Mouse (Mus musculus) testis, adult 2 months (tissue): Measurements from ENCODE around the gene Lce1e. TPM values are rescaled to one million over a fixed set of nuclear protein-coding genes. Genes with fewer than 3 reads are reported as not detected.
"Not testable (repeated sequence)": the region's sequence is repeated elsewhere in the genome, so short reads cannot be mapped to it uniquely, and the experiment has no call there.

ENCODE experiments used
- H3K27ac ChIP-seq: fragments of 200-500 bp; 2 replicates; pipeline ENCODE4 v1.5.1; 2012; ENCODE audit warnings: low read depth, low read length; ENCODE audit not compliant: control insufficient read depth, insufficient read depth
- H3K27me3 ChIP-seq: fragments of 200-500 bp; 2 replicates; pipeline ENCODE4 v1.6.1; 2012; ENCODE audit warnings: mild to moderate bottlenecking, low read length, moderate library complexity; ENCODE audit not compliant: control insufficient read depth, insufficient read depth
- H3K36me3 ChIP-seq: fragments of 200-500 bp; 2 replicates; pipeline ENCODE4 v1.6.1; 2012; ENCODE audit warnings: mild to moderate bottlenecking, low read length; ENCODE audit not compliant: control insufficient read depth, insufficient read depth
- H3K4me1 ChIP-seq: fragments of 200-500 bp; 2 replicates; pipeline ENCODE4 v1.6.1; 2012; ENCODE audit warnings: low read length; ENCODE audit not compliant: control insufficient read depth, insufficient read depth
- H3K4me3 ChIP-seq: fragments of 200-500 bp; 2 replicates; pipeline ENCODE4 v1.5.1; 2012; ENCODE audit warnings: low read depth, mild to moderate bottlenecking, low read length, moderate library complexity, mixed read lengths; ENCODE audit not compliant: control insufficient read depth
- CTCF ChIP-seq: fragments of 200-500 bp; IDR thresholded peaks from 2 replicates; pipeline ENCODE4 v1.5.1; 2012; ENCODE audit warnings: low read depth, mild to moderate bottlenecking, inconsistent platforms, low read length, moderate library complexity; ENCODE audit not compliant: control insufficient read depth, insufficient read depth, insufficient replicate concordance
- POLR2A ChIP-seq: fragments of 200-500 bp; IDR thresholded peaks from 2 replicates; pipeline ENCODE4 v1.6.1; 2012; ENCODE audit warnings: low read depth, mild to moderate bottlenecking, inconsistent platforms, low read length, moderate library complexity; ENCODE audit not compliant: control insufficient read depth
- polyA plus RNA-seq: library from polyadenylated mRNA; depleted of rRNA; stranded (reverse); fragments of >200 nt; gene quantifications from 2 replicates; pipeline ENCODE4 v1.2.3, GENCODE M21; 2012; rRNA removed

Gene Lce1e
- polyA plus RNA-seq, 1 experiment: not detected

DNA sequence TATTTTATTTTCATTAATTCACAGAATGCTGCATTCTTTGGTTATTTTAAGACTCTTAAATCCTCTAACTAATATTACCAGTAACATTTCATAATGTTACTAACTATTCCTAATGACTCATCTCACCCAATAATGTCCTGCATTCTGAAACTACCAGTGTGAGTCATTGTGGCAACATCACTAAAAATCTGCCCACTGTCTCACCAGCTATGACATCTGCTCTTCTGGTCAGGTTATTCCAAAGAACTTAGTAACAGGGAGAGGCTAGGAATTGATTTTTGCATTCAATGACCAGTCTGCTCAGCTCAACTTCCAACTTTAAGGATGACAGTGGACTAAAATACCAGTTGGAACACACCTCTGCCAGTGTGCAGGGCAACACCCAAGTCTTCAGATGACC is 17.2 kb downstream of the Lce1e start:
- no peaks in the 10 kb centered on the region for H3K4me1 ChIP-seq
- no peak overlapping the region for H3K27ac ChIP-seq
- H3K4me3 ChIP-seq: no peak overlapping the region
- no peaks in the 10 kb centered on the region for H3K27me3 ChIP-seq
- H3K36me3 ChIP-seq: no peaks in the 10 kb centered on the region
- no peak for TF ChIP-seq POLR2A
- TF ChIP-seq CTCF: no peak

DNA sequence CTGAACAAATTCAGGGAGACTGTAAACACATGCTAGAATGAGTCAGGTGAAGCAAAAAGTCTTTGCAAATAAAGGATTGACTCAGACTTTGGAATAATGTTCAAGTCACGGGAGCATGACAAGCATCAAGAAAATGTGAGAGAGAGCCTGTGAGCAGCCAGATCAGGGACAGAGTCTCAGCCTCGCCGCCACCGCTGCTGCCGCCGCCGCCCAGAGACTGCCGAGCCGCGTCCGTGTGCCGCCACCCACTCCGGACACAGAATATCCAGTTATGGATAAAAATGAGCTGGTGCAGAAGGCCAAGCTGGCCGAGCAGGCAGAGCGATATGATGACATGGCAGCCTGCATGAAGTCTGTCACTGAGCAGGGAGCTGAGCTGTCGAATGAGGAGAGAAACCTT is 19.7 kb downstream of the Lce1e start:
- H3K4me1 ChIP-seq, H3K4me3 ChIP-seq, H3K27ac ChIP-seq, H3K27me3 ChIP-seq, H3K36me3 ChIP-seq: not testable (repeated sequence)

DNA sequence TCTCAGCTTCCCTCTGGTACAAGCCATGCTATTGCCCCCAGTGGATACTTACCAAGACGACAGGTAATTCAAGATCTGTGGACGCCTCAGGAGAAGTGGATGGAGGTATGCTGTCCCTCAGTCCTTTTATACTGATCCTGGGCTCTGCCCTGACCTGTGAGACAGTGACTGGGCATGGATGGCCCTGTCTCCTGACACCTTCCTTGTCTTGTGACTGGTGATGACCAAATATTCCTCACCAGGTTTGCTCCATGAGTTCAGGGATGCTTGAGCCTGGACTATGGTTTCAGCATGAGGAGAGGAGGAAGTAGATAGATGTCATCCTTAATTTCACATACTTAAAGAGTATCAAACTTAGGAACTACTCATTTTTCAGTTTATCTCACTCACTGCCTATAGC is 21.8 kb downstream of the Lce1e start, which contains the start of gene Lce1d:
Gene Lce1d, minus strand, starts transcription at position 101 of the 400 bp plus-strand sequence.
- Histone ChIP-seq H3K4me1 (no peaks in the 10 kb centered on the region), H3K27me3 (no peaks in the 10 kb centered on the region), H3K27ac (no peak within 1 kb of the TSS)

DNA sequence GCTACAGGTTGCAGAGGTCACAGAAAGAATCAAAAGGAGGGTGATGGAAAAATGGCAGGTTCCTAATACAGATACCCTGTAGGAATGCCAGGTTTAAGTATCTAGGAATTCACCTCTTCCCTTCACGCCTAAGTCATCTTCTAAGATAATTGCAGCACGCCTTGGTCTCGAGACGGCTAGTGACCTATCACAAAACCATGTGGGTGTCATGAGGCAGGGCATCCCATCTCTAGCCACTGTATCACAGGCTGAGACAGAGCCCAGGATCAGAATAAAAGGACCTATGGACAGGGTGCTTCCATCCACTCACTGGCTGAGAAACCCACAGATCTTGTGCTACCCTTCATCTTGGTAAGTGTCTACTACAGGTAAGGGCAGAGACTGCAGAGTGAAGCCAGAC is 29.9 kb downstream of the Lce1e start, which contains the start of gene Lce1c:
Gene Lce1c, plus strand, starts transcription at position 301 of the 400 bp plus-strand sequence.
- Histone ChIP-seq H3K27me3 (no peaks in the 10 kb centered on the region), H3K36me3 (no peaks in the 10 kb centered on the region), H3K4me3 (no peak within 1 kb of the TSS), H3K4me1 (no peaks in the 10 kb centered on the region), H3K27ac (no peak within 1 kb of the TSS)
- no peak for TF ChIP-seq POLR2A

More for the DNA sequence above, 21.8 kb downstream of the Lce1e start, which contains the start of gene Lce1d:
- H3K36me3 ChIP-seq: no peaks in the 10 kb centered on the region
- TF ChIP-seq POLR2A (no peak), CTCF (no peak)
- no peak within 1 kb of the TSS for H3K4me3 ChIP-seq

DNA sequence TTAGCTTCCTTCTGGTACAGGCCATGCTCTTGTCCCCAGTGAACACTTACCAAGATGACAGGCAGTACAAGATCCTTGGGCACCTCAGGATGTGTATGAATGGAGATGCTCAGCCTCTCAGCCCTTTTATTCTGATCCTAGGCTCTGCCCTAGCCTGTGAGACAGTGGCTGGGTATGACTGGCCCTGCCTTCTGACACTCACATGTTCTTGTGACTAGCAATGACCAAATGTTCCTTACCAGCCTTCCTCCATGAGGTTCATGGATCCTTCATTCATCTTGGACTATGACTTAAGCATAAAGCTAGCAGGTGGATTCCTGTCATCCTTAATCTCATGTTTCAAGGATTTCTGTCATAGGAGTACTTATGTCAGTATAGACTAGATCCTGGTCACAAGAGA is 38.7 kb downstream of the Lce1e start, which contains the start of gene Lce1a2:
Gene Lce1a2, minus strand, starts transcription at position 101 of the 400 bp plus-strand sequence.
- H3K27ac ChIP-seq: no peak within 1 kb of the TSS
- no peaks in the 10 kb centered on the region for H3K27me3 ChIP-seq
- H3K4me3 ChIP-seq: no peak within 1 kb of the TSS
- TF ChIP-seq CTCF (no peak), POLR2A (no peak)
- H3K4me1 ChIP-seq: no peaks in the 10 kb centered on the region
- no peaks in the 10 kb centered on the region for H3K36me3 ChIP-seq

Other genes with a start within 250 kb of the Lce1e start
- gene Sprr1a, start 223.2 kb downstream of the Lce1e start, polyA plus RNA-seq: 0.32 and 0.73 TPM in 2 replicates
- gene Sprr4, start 208.6 kb downstream of the Lce1e start, polyA plus RNA-seq: not detected in 2 replicates
- not detected in 2 replicates for gene 2310046K23Rik, start 174.6 kb downstream of the Lce1e start, polyA plus RNA-seq
- gene Ivl, start 135.3 kb downstream of the Lce1e start, polyA plus RNA-seq: 0.05 and 0.06 TPM in 2 replicates
- gene Smcp, start 120.1 kb downstream of the Lce1e start, polyA plus RNA-seq: 4,177 and 4,558 TPM in 2 replicates
- 0.67 and 0.94 TPM in 2 replicates for gene 2210017I01Rik, start 101.6 kb downstream of the Lce1e start, polyA plus RNA-seq
- gene Lce6a, start 87.4 kb downstream of the Lce1e start, polyA plus RNA-seq: 0.66 and 0.89 TPM in 2 replicates
- not detected in 2 replicates for gene Lce1a1, start 60.8 kb downstream of the Lce1e start, polyA plus RNA-seq
- gene Lce1b, start 52.1 kb downstream of the Lce1e start, polyA plus RNA-seq: not detected in 2 replicates
- not detected in 2 replicates for gene Lce1a2, start 38.8 kb downstream of the Lce1e start, polyA plus RNA-seq
- gene Lce1c, start 29.8 kb downstream of the Lce1e start, polyA plus RNA-seq: 0.42 and 0.85 TPM in 2 replicates
- not detected in 2 replicates for gene Lce1d, start 21.9 kb downstream of the Lce1e start, polyA plus RNA-seq
- gene Lce1f, start 11.3 kb upstream of the Lce1e start, polyA plus RNA-seq: not detected in 2 replicates
- gene Gm38119, start 30.0 kb upstream of the Lce1e start, polyA plus RNA-seq: not detected in 2 replicates
- not detected in 2 replicates for gene Lce1g, start 43.3 kb upstream of the Lce1e start, polyA plus RNA-seq
- gene Lce1h, start 56.0 kb upstream of the Lce1e start, polyA plus RNA-seq: not detected in 2 replicates
- not detected in 2 replicates for gene Lce1i, start 69.8 kb upstream of the Lce1e start, polyA plus RNA-seq
- gene Lce1j, start 81.4 kb upstream of the Lce1e start, polyA plus RNA-seq: not detected in 2 replicates
- gene Lce1k, start 98.8 kb upstream of the Lce1e start, polyA plus RNA-seq: not detected in 2 replicates
- not detected in 2 replicates for gene Kprp, start 118.2 kb upstream of the Lce1e start, polyA plus RNA-seq
- gene Lce1l, start 142.2 kb upstream of the Lce1e start, polyA plus RNA-seq: not detected in 2 replicates
- gene 2310050C09Rik, start 161.1 kb upstream of the Lce1e start, polyA plus RNA-seq: not detected in 2 replicates
- gene Lce3a, start 217.2 kb upstream of the Lce1e start, polyA plus RNA-seq: not detected in 2 replicates
- gene Lce3b, start 223.9 kb upstream of the Lce1e start, polyA plus RNA-seq: not detected in 2 replicates
- gene Lce3c, start 235.4 kb upstream of the Lce1e start, polyA plus RNA-seq: not detected in 2 replicates
- not detected in 2 replicates for gene Lce3d, start 248.3 kb upstream of the Lce1e start, polyA plus RNA-seq